Mouse (Mus musculus) embryonic facial prominence, embryonic 12.5 days (tissue): ENCODE data around the gene Myl6b. TPM values are rescaled to one million over a fixed set of nuclear protein-coding genes. Genes with fewer than 3 reads are reported as not detected.
"Not testable (repeated sequence)": the region's sequence is repeated elsewhere in the genome, so short reads cannot be mapped to it uniquely, and the experiment has no call there.

ENCODE experiments used
- ATAC-seq: fragments of 200-750 bp; cut with Nextera tagmentation; 2 replicates; pipeline ENCODE4 v1.8.0; 2017; ENCODE audit not compliant: insufficient number of reproducible peaks, insufficient read depth, low FRiP score, low TSS enrichment
- H3K27ac ChIP-seq: fragments of 300-500 bp; sonication (generic); 2 replicates; pipeline ENCODE4 v1.5.1; 2016; ENCODE audit warnings: mild to moderate bottlenecking
- H3K27me3 ChIP-seq: fragments of 300-500 bp; sonication (generic); 2 replicates; pipeline ENCODE4 v1.6.1; 2016; ENCODE audit warnings: mild to moderate bottlenecking, moderate library complexity
- H3K36me3 ChIP-seq: fragments of 300-500 bp; sonication (generic); 2 replicates; pipeline ENCODE4 v1.6.1; 2016; ENCODE audit warnings: mild to moderate bottlenecking
- H3K4me1 ChIP-seq: fragments of 300-500 bp; sonication (generic); 2 replicates; pipeline ENCODE4 v1.6.1; 2016
- H3K4me2 ChIP-seq: fragments of 300-500 bp; sonication (generic); replicated peaks from 2 replicates; pipeline ENCODE4 v1.6.1; 2016; ENCODE audit warnings: mild to moderate bottlenecking, moderate library complexity
- H3K4me3 ChIP-seq: fragments of 300-500 bp; sonication (generic); 2 replicates; pipeline ENCODE4 v1.5.1; 2016; ENCODE audit warnings: mild to moderate bottlenecking
- H3K9ac ChIP-seq: fragments of 300-500 bp; sonication (generic); 2 replicates; pipeline ENCODE4 v1.6.1; 2016; ENCODE audit warnings: mild to moderate bottlenecking, moderate library complexity
- H3K9me3 ChIP-seq: fragments of 300-500 bp; sonication (generic); 2 replicates; pipeline ENCODE4 v1.6.1; 2016; ENCODE audit warnings: mild to moderate bottlenecking, moderate library complexity
- WGBS: fragments of 180-500 bp; shearing (Covaris S2); methylation state at CpG from one replicate; pipeline ENCODE4 v1.1.7; 2016; 5-methylcytosine and 5-hydroxymethylcytosine counted together
- polyA plus RNA-seq: library from polyadenylated mRNA; unstranded; fragments of >200 nt; fragmentation: Nextera tagmentation; extraction: Ambion mirVana; gene quantifications from 2 replicates; pipeline ENCODE4 v1.2.1, GENCODE M21; 2016

The Myl6b gene
- polyA plus RNA-seq, 1 experiment from 2014 or later, result 3.2 TPM

GRCm38 (mm10) chr10:128515044-128515443 is 16.6 kb upstream of the Myl6b start:
- no peak overlapping the region for H3K4me3 ChIP-seq
- no peak overlapping the region for H3K27ac ChIP-seq
- no peaks in the 10 kb centered on the region for H3K9me3 ChIP-seq
- H3K4me1 ChIP-seq, result 0 out of 2 replicates have a peak, but pooled peaks cover 3% of the 10 kb centered on the region
- WGBS, result 82% methylated on average over 4 of the region's 4 CpGs
- H3K9ac ChIP-seq, result no peak overlapping the region
- H3K36me3 ChIP-seq, result peaks cover 42% of the 10 kb centered on the region
- peaks cover 38% of the 10 kb centered on the region for H3K27me3 ChIP-seq
- no peak for ATAC-seq
- H3K4me2 ChIP-seq, result no peak overlapping the region

- Histone ChIP-seq H3K9ac (no peak overlapping the region), H3K27me3 (peaks cover 20% of the 10 kb centered on the region), H3K9me3 (no peaks in the 10 kb centered on the region), H3K4me1 (0 out of 2 replicates have a peak, but pooled peaks cover 3% of the 10 kb centered on the region), H3K4me2 (no peak overlapping the region), H3K4me3 (no peak overlapping the region), H3K27ac (no peak overlapping the region), H3K36me3 (peaks cover 27% of the 10 kb centered on the region)
- ATAC-seq, result no peak
- 83% methylated on average over 12 of the region's 12 CpGs for WGBS
These were observed 13.3 kb upstream of the Myl6b start for GRCm38 (mm10) chr10:128511761-128512160.

GRCm38 (mm10) chr10:128511189-128511588 is 12.7 kb upstream of the Myl6b start:
- H3K4me3 ChIP-seq, result no peak overlapping the region
- 88% methylated on average over 9 of the region's 9 CpGs for WGBS
- no peak for ATAC-seq

GRCm38 (mm10) chr10:128510301-128510700 is 11.8 kb upstream of the Myl6b start:
- ATAC-seq, result no peak
- WGBS, result 87% methylated on average over 11 of the region's 11 CpGs
- Histone ChIP-seq H3K9ac (no peak overlapping the region), H3K4me2 (no peak overlapping the region), H3K36me3 (peaks cover 17% of the 10 kb centered on the region), H3K4me1 (no peaks in the 10 kb centered on the region), H3K27me3 (peaks cover 5% of the 10 kb centered on the region), H3K9me3 (no peaks in the 10 kb centered on the region), H3K27ac (no peak overlapping the region), H3K4me3 (no peak overlapping the region)

More at GRCm38 (mm10) chr10:128511189-128511588, 12.7 kb upstream of the Myl6b start:
- no peak overlapping the region for H3K27ac ChIP-seq
- 0 out of 2 replicates have a peak, but pooled peaks cover 3% of the 10 kb centered on the region for H3K4me1 ChIP-seq
- peaks cover 23% of the 10 kb centered on the region for H3K36me3 ChIP-seq
- no peak overlapping the region for H3K9ac ChIP-seq
- no peaks in the 10 kb centered on the region for H3K9me3 ChIP-seq
- peaks cover 14% of the 10 kb centered on the region for H3K27me3 ChIP-seq
- no peak overlapping the region for H3K4me2 ChIP-seq

GRCm38 (mm10) chr10:128509831-128510230 is 11.3 kb upstream of the Myl6b start:
- peaks cover 13% of the 10 kb centered on the region for H3K36me3 ChIP-seq
- no peak overlapping the region for H3K27ac ChIP-seq
- WGBS, result 85% methylated on average over 4 of the region's 4 CpGs
- H3K9ac ChIP-seq, result no peak overlapping the region
- H3K4me1 ChIP-seq, result no peaks in the 10 kb centered on the region
- H3K9me3 ChIP-seq, result no peaks in the 10 kb centered on the region
- no peak for ATAC-seq
- no peak overlapping the region for H3K4me2 ChIP-seq
- H3K27me3 ChIP-seq, result peaks cover under 1% of the 10 kb centered on the region; the same call in 1 of the 2 replicates
- H3K4me3 ChIP-seq, result no peak overlapping the region

GRCm38 (mm10) chr10:128509203-128509602 is 10.7 kb upstream of the Myl6b start:
- no peak overlapping the region for H3K4me3 ChIP-seq
- 83% methylated on average over 9 of the region's 9 CpGs for WGBS
- no peak overlapping the region for H3K9ac ChIP-seq
- H3K36me3 ChIP-seq, result peaks cover 13% of the 10 kb centered on the region
- no peak overlapping the region for H3K4me2 ChIP-seq
- H3K27ac ChIP-seq, result no peak overlapping the region
- ATAC-seq, result no peak
- H3K27me3 ChIP-seq, result no peaks in the 10 kb centered on the region
- no peaks in the 10 kb centered on the region for H3K9me3 ChIP-seq
- no peaks in the 10 kb centered on the region for H3K4me1 ChIP-seq

- Histone ChIP-seq H3K4me2 (no peak overlapping the region), H3K27me3 (no peaks in the 10 kb centered on the region), H3K4me3 (no peak overlapping the region), H3K27ac (no peak overlapping the region), H3K4me1 (no peaks in the 10 kb centered on the region), H3K9me3 (no peaks in the 10 kb centered on the region), H3K36me3 (peaks cover 13% of the 10 kb centered on the region), H3K9ac (no peak overlapping the region)
- WGBS, result 79% methylated on average over 9 of the region's 9 CpGs
- no peak for ATAC-seq
These were observed 9.8 kb upstream of the Myl6b start for GRCm38 (mm10) chr10:128508260-128508659.

GRCm38 (mm10) chr10:128505974-128506373 is 7.5 kb upstream of the Myl6b start:
- WGBS, result 95% methylated on average over 14 of the region's 14 CpGs
- Histone ChIP-seq H3K9me3 (no peaks in the 10 kb centered on the region), H3K4me2 (no peak overlapping the region), H3K36me3 (no peaks in the 10 kb centered on the region), H3K4me3 (no peak overlapping the region), H3K9ac (no peak overlapping the region), H3K27me3 (no peaks in the 10 kb centered on the region), H3K4me1 (no peaks in the 10 kb centered on the region), H3K27ac (no peak overlapping the region)
- no peak for ATAC-seq

GRCm38 (mm10) chr10:128505371-128505667 is 6.8 kb upstream of the Myl6b start:
- H3K27me3 ChIP-seq, H3K36me3 ChIP-seq, H3K4me1 ChIP-seq, H3K27ac ChIP-seq, ATAC-seq, H3K9me3 ChIP-seq, H3K4me2 ChIP-seq, H3K4me3 ChIP-seq, H3K9ac ChIP-seq: not testable (repeated sequence)
- 82% methylated on average over 5 of the region's 5 CpGs for WGBS

GRCm38 (mm10) chr10:128504641-128505370 is 6.3 kb upstream of the Myl6b start:
- no peak overlapping the region for H3K9ac ChIP-seq
- no peak overlapping the region for H3K4me3 ChIP-seq
- no peaks in the 10 kb centered on the region for H3K27me3 ChIP-seq
- H3K36me3 ChIP-seq, result no peaks in the 10 kb centered on the region
- ATAC-seq, result no peak
- H3K9me3 ChIP-seq, result no peaks in the 10 kb centered on the region
- no peak overlapping the region for H3K4me2 ChIP-seq
- no peak overlapping the region for H3K27ac ChIP-seq
- H3K4me1 ChIP-seq, result no peaks in the 10 kb centered on the region
- 72% methylated on average over 9 of the region's 9 CpGs for WGBS

GRCm38 (mm10) chr10:128504012-128504411 is 5.5 kb upstream of the Myl6b start:
- Histone ChIP-seq H3K36me3 (no peaks in the 10 kb centered on the region), H3K4me3 (no peak overlapping the region), H3K4me2 (no peak overlapping the region), H3K4me1 (0 out of 2 replicates have a peak, but pooled peaks cover 6% of the 10 kb centered on the region), H3K27me3 (no peaks in the 10 kb centered on the region), H3K27ac (no peak overlapping the region), H3K9ac (no peak overlapping the region), H3K9me3 (no peaks in the 10 kb centered on the region)
- 84% methylated on average over 3 of the region's 3 CpGs for WGBS
- ATAC-seq, result no peak

- no peaks in the 10 kb centered on the region for H3K36me3 ChIP-seq
- 77% methylated on average over 8 of the region's 8 CpGs for WGBS
- H3K9me3 ChIP-seq, result no peaks in the 10 kb centered on the region
- no peak overlapping the region for H3K27ac ChIP-seq
- H3K4me1 ChIP-seq, result 0 out of 2 replicates have a peak, but pooled peaks cover 6% of the 10 kb centered on the region
- H3K4me2 ChIP-seq, result no peak overlapping the region
- no peak overlapping the region for H3K4me3 ChIP-seq
- no peak overlapping the region for H3K9ac ChIP-seq
- no peaks in the 10 kb centered on the region for H3K27me3 ChIP-seq
- no peak for ATAC-seq
These were observed 5.0 kb upstream of the Myl6b start for GRCm38 (mm10) chr10:128503532-128503931.
